Mouse (Mus musculus) liver, adult 2 months (tissue): ENCODE measurements around the gene 2310009B15Rik.

Experiments used
- CTCF ChIP-seq: fragments of 200-500 bp; IDR thresholded peaks from 2 replicates; pipeline ENCODE4 v1.5.1; 2011; ENCODE audit warnings: low read depth, low read length, control low read depth
- POLR2A ChIP-seq: fragments of 200-500 bp; IDR thresholded peaks from 2 replicates; pipeline ENCODE4 v1.6.1; 2011; ENCODE audit warnings: low read length, control low read depth; ENCODE audit not compliant: insufficient read depth; ENCODE audit errors: extremely low read depth

DNA sequence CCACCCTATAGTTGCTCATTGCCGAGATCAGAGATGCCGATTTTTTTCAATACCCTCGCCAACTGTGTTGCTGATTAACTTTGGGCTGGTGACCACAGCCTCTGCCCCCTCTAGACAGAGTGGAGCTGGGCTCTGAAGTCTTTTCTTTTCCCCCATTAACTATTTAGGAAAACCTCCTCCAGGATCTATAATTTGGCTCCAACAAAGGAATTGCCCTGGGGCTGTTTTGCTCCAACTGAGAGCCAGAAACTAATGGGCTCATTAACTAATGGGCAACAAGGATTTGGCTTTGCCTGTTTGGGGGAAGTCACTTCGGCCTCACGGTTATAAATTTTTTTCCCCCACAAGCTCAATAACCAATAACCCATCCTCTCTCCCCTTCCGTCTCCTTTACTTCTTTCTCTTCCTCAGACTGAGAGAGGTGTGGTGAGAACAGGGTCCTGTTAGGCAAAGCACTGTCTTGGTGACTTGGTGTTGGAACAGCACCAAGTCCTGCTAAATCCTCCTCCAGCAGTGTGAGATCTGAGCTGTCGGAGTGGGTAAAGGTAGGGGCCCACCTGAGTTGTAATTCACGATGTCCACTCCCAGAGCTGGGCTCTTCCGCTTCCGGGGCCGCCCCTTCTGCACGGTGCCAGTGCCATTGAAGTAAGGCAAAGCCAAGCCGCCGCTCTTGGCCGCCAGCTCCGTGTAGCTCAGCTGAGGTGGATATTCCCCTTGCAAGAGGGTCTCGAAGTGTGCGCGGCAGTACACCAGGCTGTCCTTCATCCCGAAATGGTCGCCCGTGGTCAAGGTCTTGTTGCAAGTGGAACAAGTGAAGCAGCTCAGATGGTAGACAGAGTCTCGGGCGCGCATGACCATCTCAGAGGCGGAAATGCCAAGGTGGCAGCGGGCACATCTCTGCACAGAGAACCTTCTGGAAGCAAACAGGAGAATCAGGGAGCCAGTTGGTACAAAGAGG, 18.6 kb downstream of the 2310009B15Rik start:
- TF ChIP-seq CTCF: no peak
- no peak for TF ChIP-seq POLR2A
